Mouse (Mus musculus): ENCODE results near the gene Sardh. TPM values are rescaled to one million over a fixed set of nuclear protein-coding genes. Genes with fewer than 3 reads are reported as not detected.
A peak's percentile ranks its signal among the peaks of the same experiment; 100 is the strongest.

Sardh gene
- total RNA-seq, 1 experiment: 0.89 TPM

DNA sequence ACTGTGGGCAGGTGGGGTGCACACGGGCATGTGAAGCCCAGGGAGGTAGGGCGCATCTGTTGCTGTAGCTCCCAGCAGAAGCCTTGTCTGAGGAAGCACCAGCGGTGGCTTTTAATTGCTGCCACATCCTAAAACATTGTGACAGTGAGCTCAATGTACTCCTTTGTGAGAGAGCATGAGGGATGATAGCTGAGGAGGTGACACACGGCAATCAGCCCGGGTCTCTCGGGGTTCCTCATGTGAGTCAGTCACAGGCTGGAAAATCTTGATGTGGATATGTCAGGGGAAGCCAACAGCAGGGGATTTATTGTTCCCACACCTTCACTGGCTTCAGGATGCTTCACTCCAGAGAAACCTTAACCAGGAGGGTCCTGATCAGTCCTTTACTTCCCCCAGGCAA lies 101.3 kb downstream of the Sardh start:
- in situ Hi-C loops (cut with MboI; ENCODE audit: low sequenced_read_pairs in 2 of 2, unreplicated experiment in 2 of 2): no loop called here
- Histone ChIP-seq H3K9me3 (ENCODE audit: control insufficient read depth, insufficient read depth, low read depth, low read length) (no peaks in the 10 kb centered on the region), H3K4me3 (ENCODE audit: insufficient read depth in 1 of 2, low read depth in 1 of 2, low read length in 2 of 2, poor library complexity in 1 of 2, severe bottlenecking in 1 of 2) (no peak overlapping the region), H3K4me1 (ENCODE audit: control insufficient read depth in 2 of 2, insufficient read depth in 2 of 2, low read length in 2 of 2, poor library complexity in 1 of 2) (peaks cover 0 to under 1% of the 10 kb centered on the region in 2 experiments; a peak in 1 of 4 replicates), H3K36me3 (ENCODE audit: control insufficient read depth, insufficient read depth, low read length, poor library complexity, severe bottlenecking) (no peaks in the 10 kb centered on the region), H3K9ac (ENCODE audit: insufficient read depth, low read depth, low read length, poor library complexity, severe bottlenecking) (no peak overlapping the region), H3K27ac (ENCODE audit: insufficient read depth, low read depth, low read length, poor library complexity, severe bottlenecking) (no peak overlapping the region)
- DNase-seq (ENCODE audit: low read depth, low spot score): no peak
- TF ChIP-seq ZNF384 (IDR thresholded peaks at IDR 0.05; ENCODE audit: low read depth, low read length) (no peak), ZC3H11A (IDR thresholded peaks at IDR 0.05; ENCODE audit: borderline replicate concordance, low read depth, low read length) (no peak), HCFC1 (IDR thresholded peaks at IDR 0.05; ENCODE audit: borderline replicate concordance, insufficient read depth, low read length) (no peak), CHD2 (IDR thresholded peaks at IDR 0.05; ENCODE audit: low read depth, low read length) (no peak), MAFK (IDR thresholded peaks at IDR 0.05; ENCODE audit: insufficient read depth, low read depth, low read length) (no peak)

GRCm38 (mm10) chr2:27144957-27145356 lies 103.2 kb downstream of the Sardh start:
- H3K27ac ChIP-seq (ENCODE audit: insufficient read depth, low read depth, low read length, poor library complexity, severe bottlenecking): no peak overlapping the region

GRCm38 (mm10) chr2:27141950-27142693 lies 106.0 kb downstream of the Sardh start, which contains the start of gene Fam163b:
Gene Fam163b (minus strand): TSS chr2:27142491.
- peaks cover 0 to 2% of the 10 kb centered on the region in 2 experiments; a peak in 1 of 4 replicates for H3K4me1 ChIP-seq (ENCODE audit: control insufficient read depth in 2 of 2, insufficient read depth in 2 of 2, low read length in 2 of 2, poor library complexity in 1 of 2)
- in situ Hi-C loops (cut with MboI; ENCODE audit: low sequenced_read_pairs in 2 of 2, unreplicated experiment in 2 of 2): no loop called here
- peak within 1 kb of the TSS; percentile 75 for H3K4me3 ChIP-seq (ENCODE audit: insufficient read depth in 1 of 2, low read depth in 1 of 2, low read length in 2 of 2, poor library complexity in 1 of 2, severe bottlenecking in 1 of 2)
- no peak within 1 kb of the TSS for H3K27ac ChIP-seq (ENCODE audit: insufficient read depth, low read depth, low read length, poor library complexity, severe bottlenecking)
- H3K36me3 ChIP-seq (ENCODE audit: control insufficient read depth, insufficient read depth, low read length, poor library complexity, severe bottlenecking): no peaks in the 10 kb centered on the region
- no peaks in the 10 kb centered on the region for H3K9me3 ChIP-seq (ENCODE audit: control insufficient read depth, insufficient read depth, low read depth, low read length)
- DNase-seq (ENCODE audit: low read depth, low spot score): peak; percentile 44
- no peak for TF ChIP-seq HCFC1 (IDR thresholded peaks at IDR 0.05; ENCODE audit: borderline replicate concordance, insufficient read depth, low read length)
- peak within 1 kb of the TSS; percentile 67 for H3K9ac ChIP-seq (ENCODE audit: insufficient read depth, low read depth, low read length, poor library complexity, severe bottlenecking)

More at GRCm38 (mm10) chr2:27144957-27145356, 103.2 kb downstream of the Sardh start:
- DNase-seq (ENCODE audit: low read depth, low spot score): no peak
- Histone ChIP-seq H3K4me1 (ENCODE audit: control insufficient read depth in 2 of 2, insufficient read depth in 2 of 2, low read length in 2 of 2, poor library complexity in 1 of 2) (peaks cover 0 to 2% of the 10 kb centered on the region in 2 experiments; a peak in 1 of 4 replicates), H3K4me3 (ENCODE audit: insufficient read depth in 1 of 2, low read depth in 1 of 2, low read length in 2 of 2, poor library complexity in 1 of 2, severe bottlenecking in 1 of 2) (no peak overlapping the region), H3K9me3 (ENCODE audit: control insufficient read depth, insufficient read depth, low read depth, low read length) (no peaks in the 10 kb centered on the region), H3K9ac (ENCODE audit: insufficient read depth, low read depth, low read length, poor library complexity, severe bottlenecking) (no peak overlapping the region), H3K36me3 (ENCODE audit: control insufficient read depth, insufficient read depth, low read length, poor library complexity, severe bottlenecking) (no peaks in the 10 kb centered on the region)
- TF ChIP-seq ZC3H11A (IDR thresholded peaks at IDR 0.05; ENCODE audit: borderline replicate concordance, low read depth, low read length) (no peak), MAFK (IDR thresholded peaks at IDR 0.05; ENCODE audit: insufficient read depth, low read depth, low read length) (no peak), CHD2 (IDR thresholded peaks at IDR 0.05; ENCODE audit: low read depth, low read length) (no peak), HCFC1 (IDR thresholded peaks at IDR 0.05; ENCODE audit: borderline replicate concordance, insufficient read depth, low read length) (no peak), ZNF384 (IDR thresholded peaks at IDR 0.05; ENCODE audit: low read depth, low read length) (no peak)
- in situ Hi-C loops (cut with MboI; ENCODE audit: low sequenced_read_pairs in 2 of 2, unreplicated experiment in 2 of 2): no loop called here

Other genes starting within 250 kb of the Sardh start
- gene Cacfd1, start 238.4 kb downstream of the Sardh start, total RNA-seq (2012; rRNA removed): 9.2 and 11.6 TPM in 2 replicates
- gene Slc2a6, start 220.3 kb downstream of the Sardh start, total RNA-seq (2012; rRNA removed): 1.2 and 2.4 TPM in 2 replicates
- not detected in 2 replicates for gene Mymk, start 176.2 kb downstream of the Sardh start, total RNA-seq (2012; rRNA removed)
- gene Adamtsl2, start 169.0 kb downstream of the Sardh start, total RNA-seq (2012; rRNA removed): 0.36 TPM in 1 of 2 replicates, not detected in the other
- 0.42 TPM in 1 of 2 replicates, not detected in the other for gene Fam163b, start 105.8 kb downstream of the Sardh start, total RNA-seq (2012; rRNA removed)
- not detected in 2 replicates for gene Dbh, start 83.1 kb downstream of the Sardh start, total RNA-seq (2012; rRNA removed)
- gene Vav2, start 178.7 kb upstream of the Sardh start, total RNA-seq (2012; rRNA removed): 17.4 and 21.1 TPM in 2 replicates
- gene Brd3os, start 194.0 kb upstream of the Sardh start, total RNA-seq (2012; rRNA removed): 1.6 TPM in 2 replicates